Mouse (Mus musculus): ENCODE data around the gene Osbp. TPM values are rescaled to one million over a fixed set of nuclear protein-coding genes. Genes with fewer than 3 reads are reported as not detected.
A peak's percentile ranks its signal among the peaks of the same experiment; 100 is the strongest.
"Not testable (repeated sequence)": the region's sequence is repeated elsewhere in the genome, so short reads cannot be mapped to it uniquely, and the experiment has no call there.

The Osbp gene
- 3.4 and 3.8 TPM in 2 replicates for polyA plus RNA-seq (2015; fragmentation: Nextera tagmentation; extraction: Ambion mirVana)

- Histone ChIP-seq H3K9ac (replicated peaks) (peak within 1 kb of the TSS; percentile 90), H3K4me2 (peak within 1 kb of the TSS; percentile 84), H3K36me3 (0 out of 2 replicates have a peak, but pooled peaks cover 3% of the 10 kb centered on the region), H3K27ac (replicated peaks) (peak within 1 kb of the TSS; percentile 91), H3K27me3 (replicated peaks) (no peaks in the 10 kb centered on the region), H3K4me1 (peaks cover 34% of the 10 kb centered on the region), H3K4me3 (replicated peaks) (peak within 1 kb of the TSS; percentile 84), H3K9me3 (replicated peaks) (no peaks in the 10 kb centered on the region)
- peak; percentile 97 for ATAC-seq (ENCODE audit: low FRiP score)
- 0% methylated on average over 48 of the region's 59 CpGs for WGBS
These were observed at the start of gene Osbp for GRCm38 (mm10) chr19:11965023-11965942. Osbp (plus strand) TSS chr19:11965941.

GRCm38 (mm10) chr19:11922068-11922467 lies 43.7 kb upstream of the Osbp start:
- Histone ChIP-seq H3K4me2 (no peak overlapping the region), H3K4me1 (no peaks in the 10 kb centered on the region), H3K9ac (replicated peaks) (no peak overlapping the region), H3K36me3 (peaks cover 60% of the 10 kb centered on the region), H3K4me3 (replicated peaks) (no peak overlapping the region), H3K27ac (replicated peaks) (no peak overlapping the region), H3K27me3 (replicated peaks) (no peaks in the 10 kb centered on the region), H3K9me3 (replicated peaks) (no peaks in the 10 kb centered on the region)
- 95% methylated on average over 1 of the region's 1 CpGs for WGBS
- ATAC-seq (ENCODE audit: low FRiP score), result no peak

- H3K4me2 ChIP-seq; H3K9ac ChIP-seq (replicated peaks); H3K4me1 ChIP-seq; H3K27ac ChIP-seq (replicated peaks); ATAC-seq (ENCODE audit: low FRiP score); H3K4me3 ChIP-seq (replicated peaks); H3K9me3 ChIP-seq (replicated peaks); H3K27me3 ChIP-seq (replicated peaks): not testable (repeated sequence)
- 98% methylated on average over 2 of the region's 2 CpGs for WGBS
- H3K36me3 ChIP-seq, result peaks cover 65% of the 10 kb centered on the region
These were observed 43.2 kb upstream of the Osbp start for GRCm38 (mm10) chr19:11922515-11922914.

DNA sequence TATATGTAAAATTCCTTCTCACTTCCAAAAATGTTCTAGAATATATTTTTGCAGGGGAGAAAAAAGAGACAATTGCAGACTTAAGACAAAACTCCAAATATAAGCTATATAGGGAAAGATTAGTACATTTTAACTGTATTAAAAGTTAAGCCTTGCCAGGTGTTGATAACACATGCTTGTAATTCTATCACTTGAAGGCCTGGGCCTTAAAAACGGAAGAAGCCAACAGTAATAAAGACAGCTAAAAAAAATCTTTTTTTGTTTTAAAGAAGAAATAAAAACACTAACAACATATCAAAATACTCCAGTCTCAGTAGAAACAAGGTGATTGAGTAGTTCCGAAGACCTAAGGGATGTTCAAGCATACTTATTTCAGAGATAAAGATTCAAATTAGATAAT lies 39.4 kb upstream of the Osbp start:
- Histone ChIP-seq H3K36me3 (peaks cover 77% of the 10 kb centered on the region), H3K9me3 (replicated peaks) (no peaks in the 10 kb centered on the region), H3K27ac (replicated peaks) (no peak overlapping the region), H3K4me3 (replicated peaks) (no peak overlapping the region), H3K4me1 (no peaks in the 10 kb centered on the region), H3K27me3 (replicated peaks) (no peaks in the 10 kb centered on the region), H3K4me2 (no peak overlapping the region), H3K9ac (replicated peaks) (no peak overlapping the region)
- no peak for ATAC-seq (ENCODE audit: low FRiP score)
- WGBS, result 95% methylated on average over 2 of the region's 2 CpGs

- H3K4me2 ChIP-seq, result no peak overlapping the region
- no peaks in the 10 kb centered on the region for H3K4me1 ChIP-seq
- ATAC-seq (ENCODE audit: low FRiP score), result no peak
- H3K27ac ChIP-seq (replicated peaks), result no peak overlapping the region
- 93% methylated on average over 4 of the region's 4 CpGs for WGBS
- peaks cover 79% of the 10 kb centered on the region for H3K36me3 ChIP-seq
- H3K9ac ChIP-seq (replicated peaks), result no peak overlapping the region
- H3K9me3 ChIP-seq (replicated peaks), result no peaks in the 10 kb centered on the region
- H3K27me3 ChIP-seq (replicated peaks), result no peaks in the 10 kb centered on the region
- no peak overlapping the region for H3K4me3 ChIP-seq (replicated peaks)
These were observed 37.6 kb upstream of the Osbp start for GRCm38 (mm10) chr19:11928025-11928748.

DNA sequence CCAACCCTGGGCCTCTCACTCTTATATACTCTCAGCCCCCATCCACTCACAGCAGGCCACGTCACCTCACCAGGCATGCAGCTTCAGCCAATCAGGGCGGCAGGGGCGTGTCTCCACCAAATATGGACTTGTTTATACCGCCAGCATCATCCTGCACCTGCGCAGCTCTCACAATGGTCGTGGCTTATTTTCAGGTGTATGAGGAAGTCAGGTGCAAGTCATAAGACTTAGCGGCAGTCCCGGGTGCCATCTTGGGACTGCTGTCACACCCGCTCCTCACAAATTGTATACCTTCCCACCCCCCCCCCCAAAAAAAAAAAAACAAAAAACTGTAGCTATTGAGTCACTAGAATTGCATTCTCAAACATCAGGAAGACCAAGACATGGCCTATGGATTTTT lies 19.3 kb upstream of the Osbp start:
- H3K9ac ChIP-seq (replicated peaks); H3K4me3 ChIP-seq (replicated peaks); H3K4me1 ChIP-seq; H3K27me3 ChIP-seq (replicated peaks); H3K27ac ChIP-seq (replicated peaks); ATAC-seq (ENCODE audit: low FRiP score); H3K9me3 ChIP-seq (replicated peaks); H3K4me2 ChIP-seq: not testable (repeated sequence)
- peaks cover 35% of the 10 kb centered on the region for H3K36me3 ChIP-seq
- 97% methylated on average over 9 of the region's 9 CpGs for WGBS

DNA sequence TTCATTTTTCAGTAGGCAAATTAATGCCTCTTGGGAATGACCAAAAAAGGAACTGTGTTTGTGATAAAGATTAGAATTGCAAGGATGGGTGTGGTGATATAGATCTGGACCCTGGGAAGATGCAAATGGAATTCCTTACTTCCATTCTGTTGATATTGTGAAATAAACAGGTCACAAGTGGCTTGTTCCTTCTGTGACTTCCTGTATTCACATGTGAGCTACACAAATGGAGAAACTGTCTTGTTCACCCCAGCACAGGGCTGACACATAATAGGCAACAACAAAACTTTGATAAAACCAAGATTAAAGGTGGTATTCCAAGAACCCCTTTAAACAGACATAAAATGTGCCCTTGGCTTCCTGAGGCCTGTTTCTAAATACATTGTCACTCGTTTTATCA lies 15.9 kb upstream of the Osbp start:
- H3K4me3 ChIP-seq (replicated peaks), result no peak overlapping the region
- no peak overlapping the region for H3K4me2 ChIP-seq
- H3K9ac ChIP-seq (replicated peaks), result no peak overlapping the region
- H3K4me1 ChIP-seq, result no peaks in the 10 kb centered on the region
- H3K27me3 ChIP-seq (replicated peaks), result no peaks in the 10 kb centered on the region
- H3K9me3 ChIP-seq (replicated peaks), result no peaks in the 10 kb centered on the region
- no peak overlapping the region for H3K27ac ChIP-seq (replicated peaks)
- ATAC-seq (ENCODE audit: low FRiP score), result no peak
- peaks cover 10% of the 10 kb centered on the region for H3K36me3 ChIP-seq
- 59% methylated on average over 1 of the region's 1 CpGs for WGBS

GRCm38 (mm10) chr19:11950747-11951146 lies 15.0 kb upstream of the Osbp start:
- WGBS, result 85% methylated on average over 7 of the region's 7 CpGs
- ATAC-seq (ENCODE audit: low FRiP score), result no peak
- Histone ChIP-seq H3K9ac (replicated peaks) (no peak overlapping the region), H3K4me3 (replicated peaks) (no peak overlapping the region), H3K4me1 (no peaks in the 10 kb centered on the region), H3K9me3 (replicated peaks) (no peaks in the 10 kb centered on the region), H3K27ac (replicated peaks) (no peak overlapping the region), H3K36me3 (peaks cover 2% of the 10 kb centered on the region), H3K27me3 (replicated peaks) (no peaks in the 10 kb centered on the region), H3K4me2 (no peak overlapping the region)

- Histone ChIP-seq H3K4me2 (no peak overlapping the region), H3K4me1 (no peaks in the 10 kb centered on the region), H3K36me3 (no peaks in the 10 kb centered on the region), H3K9ac (replicated peaks) (no peak overlapping the region), H3K4me3 (replicated peaks) (no peak overlapping the region), H3K27me3 (replicated peaks) (no peaks in the 10 kb centered on the region), H3K27ac (replicated peaks) (no peak overlapping the region), H3K9me3 (replicated peaks) (no peaks in the 10 kb centered on the region)
- no peak for ATAC-seq (ENCODE audit: low FRiP score)
- WGBS, result 55% methylated on average over 6 of the region's 6 CpGs
These were observed 11.5 kb upstream of the Osbp start for GRCm38 (mm10) chr19:11954206-11954605.

GRCm38 (mm10) chr19:11956636-11957035 lies 9.1 kb upstream of the Osbp start:
- Histone ChIP-seq H3K9ac (replicated peaks) (no peak overlapping the region), H3K27me3 (replicated peaks) (no peaks in the 10 kb centered on the region), H3K4me2 (no peak overlapping the region), H3K4me3 (replicated peaks) (no peak overlapping the region), H3K27ac (replicated peaks) (no peak overlapping the region), H3K36me3 (no peaks in the 10 kb centered on the region), H3K4me1 (no peaks in the 10 kb centered on the region), H3K9me3 (replicated peaks) (no peaks in the 10 kb centered on the region)
- WGBS, result 55% methylated on average over 5 of the region's 5 CpGs
- no peak for ATAC-seq (ENCODE audit: low FRiP score)

- ATAC-seq (ENCODE audit: low FRiP score), result no peak
- no peaks in the 10 kb centered on the region for H3K27me3 ChIP-seq (replicated peaks)
- H3K9me3 ChIP-seq (replicated peaks), result no peaks in the 10 kb centered on the region
- H3K9ac ChIP-seq (replicated peaks), result no peak overlapping the region
- 93% methylated on average over 5 of the region's 5 CpGs for WGBS
- no peaks in the 10 kb centered on the region for H3K36me3 ChIP-seq
- H3K4me1 ChIP-seq, result no peaks in the 10 kb centered on the region
- H3K4me3 ChIP-seq (replicated peaks), result no peak overlapping the region
- no peak overlapping the region for H3K27ac ChIP-seq (replicated peaks)
- H3K4me2 ChIP-seq, result no peak overlapping the region
These were observed 8.3 kb upstream of the Osbp start for GRCm38 (mm10) chr19:11957396-11957795.

DNA sequence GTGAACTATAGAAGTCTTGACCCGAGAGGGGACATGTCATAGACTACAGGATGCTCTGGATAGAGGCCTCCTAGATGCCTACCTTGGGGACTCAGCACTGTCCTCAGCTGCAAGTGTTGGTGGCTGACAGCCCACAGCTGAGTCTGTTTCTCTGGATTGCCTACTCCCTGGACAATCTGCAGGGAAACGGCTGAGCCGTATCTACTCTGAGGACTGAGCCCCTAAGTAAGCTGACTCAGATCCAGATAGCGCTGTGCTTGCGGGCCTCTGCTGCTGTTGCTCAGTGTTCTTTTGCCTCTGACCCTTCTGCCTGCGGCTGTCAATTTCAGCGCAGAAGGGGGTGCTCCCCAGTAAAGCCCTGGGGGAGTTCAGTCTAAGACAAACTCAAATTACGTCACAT lies 7.9 kb upstream of the Osbp start:
- no peak for ATAC-seq (ENCODE audit: low FRiP score)
- Histone ChIP-seq H3K4me2 (no peak overlapping the region), H3K27ac (replicated peaks) (no peak overlapping the region), H3K36me3 (no peaks in the 10 kb centered on the region), H3K9ac (replicated peaks) (no peak overlapping the region), H3K4me3 (replicated peaks) (no peak overlapping the region), H3K4me1 (no peaks in the 10 kb centered on the region), H3K27me3 (replicated peaks) (no peaks in the 10 kb centered on the region), H3K9me3 (replicated peaks) (no peaks in the 10 kb centered on the region)
- WGBS, result 86% methylated on average over 8 of the region's 8 CpGs

Data from neural tube, embryonic 15.5 days (tissue).